Mouse (Mus musculus): ENCODE measurements around the gene Prrg3.
"Not testable (repeated sequence)": the region's sequence is repeated elsewhere in the genome, so short reads cannot be mapped to it uniquely, and the experiment has no call there.

Gene Prrg3

GRCm38 (mm10) chrX:71962073-71963051, at the start of gene Prrg3:
Gene Prrg3 (plus strand): TSS chrX:71962624.
- DNase-seq, result peak; percentile 67 to 71

GRCm38 (mm10) chrX:71946631-71947030, 15.8 kb upstream of the Prrg3 start:
- peak; percentile 60 to 72 for DNase-seq

GRCm38 (mm10) chrX:71958366-71958765, 4.1 kb upstream of the Prrg3 start:
- no peak for DNase-seq

- no peak for DNase-seq
Observed at GRCm38 (mm10) chrX:71963275-71963912, 970 bp downstream of the Prrg3 start.

GRCm38 (mm10) chrX:71968216-71968615, 5.8 kb downstream of the Prrg3 start:
- DNase-seq, result no peak

GRCm38 (mm10) chrX:71968816-71969215, 6.4 kb downstream of the Prrg3 start:
- no peak for DNase-seq

- DNase-seq, result no peak
Observed at GRCm38 (mm10) chrX:71971325-71971724, 8.9 kb downstream of the Prrg3 start.

- DNase-seq, result no peak
Observed at GRCm38 (mm10) chrX:71972686-71973085, 10.3 kb downstream of the Prrg3 start, which contains the start of gene Fate1. Gene Fate1 (plus strand): TSS chrX:71972986.

GRCm38 (mm10) chrX:71977681-71978080, 15.3 kb downstream of the Prrg3 start:
- DNase-seq, result not testable (repeated sequence)

GRCm38 (mm10) chrX:71980443-71980842, 18.0 kb downstream of the Prrg3 start:
- no peak for DNase-seq

- no peak for DNase-seq
Observed at GRCm38 (mm10) chrX:71981322-71981721, 18.9 kb downstream of the Prrg3 start.

GRCm38 (mm10) chrX:71983205-71983604, 20.8 kb downstream of the Prrg3 start:
- no peak for DNase-seq

GRCm38 (mm10) chrX:71983775-71984174, 21.4 kb downstream of the Prrg3 start:
- DNase-seq, result peak; percentile 5 to 31

GRCm38 (mm10) chrX:71991549-71991948, 29.1 kb downstream of the Prrg3 start, which contains the start of gene Cnga2:
Gene Cnga2 (plus strand): TSS chrX:71991849.
- DNase-seq, result no peak

GRCm38 (mm10) chrX:71995972-71996371, 33.5 kb downstream of the Prrg3 start:
- no peak for DNase-seq

- DNase-seq, result no peak
Observed at GRCm38 (mm10) chrX:72009930-72010329, 47.5 kb downstream of the Prrg3 start.

GRCm38 (mm10) chrX:72012236-72012635, 49.8 kb downstream of the Prrg3 start:
- peak; percentile 27 to 41 for DNase-seq

GRCm38 (mm10) chrX:72012804-72013203, 50.4 kb downstream of the Prrg3 start:
- DNase-seq, result peak; percentile 51 to 66

- DNase-seq, result no peak
Observed at GRCm38 (mm10) chrX:72022241-72022640, 59.8 kb downstream of the Prrg3 start.

Measured in cerebellum, postnatal 14 days (tissue).